Mouse (Mus musculus) MEL (cell line): ENCODE measurements around the gene Bmper. TPM values are rescaled to one million over a fixed set of nuclear protein-coding genes. Genes with fewer than 3 reads are reported as not detected.

Experiments
- DNase-seq: peaks from one replicate; pipeline ENCODE4 v3.0.0; 2011; ENCODE audit warnings: low read depth, low spot score
- H3K27ac ChIP-seq: 2 replicates; pipeline ENCODE4 v1.5.1; 2012; ENCODE audit warnings: low read depth, mild to moderate bottlenecking, control low read depth, low read length, moderate library complexity; ENCODE audit not compliant: control insufficient read depth
- H3K27me3 ChIP-seq, 2 experiments: fragments of 150-350 bp in 1 of 2; sonication (generic) in 1 of 2; 2 replicates each; pipeline ENCODE4 v1.6.1; 2012; ENCODE audit warnings: low read length in 2 of 2, mild to moderate bottlenecking in 2 of 2, improper control_type of control experiment in 1 of 2, moderate library complexity in 1 of 2; ENCODE audit not compliant: insufficient read depth in 2 of 2, control insufficient read depth in 1 of 2
- H3K36me3 ChIP-seq, 2 experiments: 2 replicates each; pipeline ENCODE4 v1.6.1; 2012 to 2014; ENCODE audit warnings: low read length in 2 of 2, improper control_type of control experiment in 1 of 2, inconsistent platforms in 1 of 2, mild to moderate bottlenecking in 1 of 2; ENCODE audit not compliant: insufficient read depth in 2 of 2, control insufficient read depth in 1 of 2
- H3K4me1 ChIP-seq, 2 experiments: fragments of 150-350 bp in 1 of 2; sonication (generic) in 1 of 2; 2 replicates each; pipeline ENCODE4 v1.6.1; 2012; ENCODE audit warnings: low read length in 2 of 2, improper control_type of control experiment in 1 of 2, mild to moderate bottlenecking in 1 of 2; ENCODE audit not compliant: insufficient read depth in 2 of 2, control insufficient read depth in 1 of 2
- H3K4me3 ChIP-seq, 2 experiments: fragments of 150-350 bp in 1 of 2; sonication (generic) in 1 of 2; 2 replicates each; pipeline ENCODE4 v1.5.1; 2012; ENCODE audit warnings: low read depth in 2 of 2, low read length in 2 of 2, mild to moderate bottlenecking in 2 of 2, moderate library complexity in 2 of 2, control low read depth in 1 of 2, improper control_type of control experiment in 1 of 2; ENCODE audit not compliant: control insufficient read depth in 1 of 2, insufficient read depth in 1 of 2
- H3K79me2 ChIP-seq: 2 replicates; pipeline ENCODE4 v1.6.1; 2012; ENCODE audit warnings: mild to moderate bottlenecking, low read length, moderate library complexity; ENCODE audit not compliant: control insufficient read depth, poor library complexity, insufficient read depth
- H3K9ac ChIP-seq: 2 replicates; pipeline ENCODE4 v1.6.1; 2012; ENCODE audit warnings: low read depth, mild to moderate bottlenecking, control low read depth, low read length, moderate library complexity; ENCODE audit not compliant: control insufficient read depth, poor library complexity, severe bottlenecking
- H3K9me3 ChIP-seq: fragments of 150-350 bp; sonication (generic); replicated peaks from 2 replicates; pipeline ENCODE4 v1.6.1; 2012; ENCODE audit warnings: mild to moderate bottlenecking, low read length, improper control_type of control experiment, moderate library complexity; ENCODE audit not compliant: insufficient read depth
- CHD2 ChIP-seq: IDR thresholded peaks from 2 replicates; pipeline ENCODE4 v1.6.1; 2011; ENCODE audit warnings: low read length, improper control_type of control experiment
- E2F4 ChIP-seq: IDR thresholded peaks from 2 replicates; pipeline ENCODE4 v1.6.1; 2011; ENCODE audit warnings: low read depth, low read length, improper control_type of control experiment, borderline replicate concordance
- ELF1 ChIP-seq: IDR thresholded peaks from 2 replicates; pipeline ENCODE4 v1.6.1; 2014; ENCODE audit warnings: low read depth, mild to moderate bottlenecking, inconsistent platforms, low read length, improper control_type of control experiment, moderate library complexity
- GABPA ChIP-seq: IDR thresholded peaks from 2 replicates; pipeline ENCODE4 v1.6.1; 2012; ENCODE audit warnings: low read depth, mild to moderate bottlenecking, inconsistent platforms, low read length, improper control_type of control experiment, moderate library complexity
- JUND ChIP-seq: IDR thresholded peaks from 2 replicates; pipeline ENCODE4 v1.6.1; 2011; ENCODE audit warnings: low read depth, mild to moderate bottlenecking, improper control_type of control experiment, low read length
- KAT2A ChIP-seq: conservative IDR thresholded peaks from 2 replicates; pipeline ENCODE4 v1.6.1; 2012; ENCODE audit warnings: low read depth, low read length, improper control_type of control experiment, inconsistent platforms
- MAFK ChIP-seq: IDR thresholded peaks from 2 replicates; pipeline ENCODE4 v1.6.1; 2011; ENCODE audit warnings: low read depth, mild to moderate bottlenecking, low read length, improper control_type of control experiment, borderline replicate concordance
- MAX ChIP-seq: IDR thresholded peaks from 2 replicates; pipeline ENCODE4 v1.6.1; 2011; ENCODE audit warnings: low read length, improper control_type of control experiment
- MXI1 ChIP-seq: IDR thresholded peaks from 2 replicates; pipeline ENCODE4 v1.6.1; 2011; ENCODE audit warnings: mild to moderate bottlenecking, low read depth, low read length, improper control_type of control experiment
- NRF1 ChIP-seq: IDR thresholded peaks from 2 replicates; pipeline ENCODE4 v1.6.1; 2014; ENCODE audit warnings: low read depth, mild to moderate bottlenecking, inconsistent platforms, low read length, improper control_type of control experiment, moderate library complexity; ENCODE audit not compliant: poor library complexity, insufficient read depth, severe bottlenecking
- POLR2AphosphoS2 ChIP-seq: IDR thresholded peaks from 2 replicates; pipeline ENCODE4 v1.6.1; 2011; ENCODE audit warnings: low read length, improper control_type of control experiment
- RAD21 ChIP-seq: IDR thresholded peaks from 2 replicates; pipeline ENCODE4 v1.6.1; 2011; ENCODE audit warnings: mild to moderate bottlenecking, low read depth, low read length, improper control_type of control experiment
- RCOR1 ChIP-seq: IDR thresholded peaks from 2 replicates; pipeline ENCODE4 v1.6.1; 2012; ENCODE audit warnings: low read depth, mild to moderate bottlenecking, inconsistent platforms, low read length, improper control_type of control experiment
- SIN3A ChIP-seq: IDR thresholded peaks from 2 replicates; pipeline ENCODE4 v1.6.1; 2012; ENCODE audit warnings: low read length, improper control_type of control experiment, inconsistent platforms
- TAL1 ChIP-seq: IDR thresholded peaks from 2 replicates; pipeline ENCODE4 v1.6.1; 2012; ENCODE audit warnings: mild to moderate bottlenecking, inconsistent platforms, low read length, moderate library complexity, mixed read lengths
- TBP ChIP-seq: IDR thresholded peaks from 2 replicates; pipeline ENCODE4 v1.8.0; 2011; ENCODE audit warnings: low read depth, low read length, improper control_type of control experiment
- TCF12 ChIP-seq: IDR thresholded peaks from 2 replicates; pipeline ENCODE4 v1.6.1; 2014; ENCODE audit warnings: low read depth, mild to moderate bottlenecking, inconsistent platforms, low read length, improper control_type of control experiment, moderate library complexity
- ZMIZ1 ChIP-seq: IDR thresholded peaks from 2 replicates; pipeline ENCODE4 v1.6.1; 2012; ENCODE audit warnings: low read depth, mild to moderate bottlenecking, inconsistent platforms, low read length, improper control_type of control experiment, moderate library complexity
- polyA plus RNA-seq, 2 experiments: library from polyadenylated mRNA; stranded (reverse) in 1 of 2; unstranded in 1 of 2; fragments of >175 nt in 1 of 2; fragments of >200 nt in 1 of 2; gene quantifications; 2 replicates each; pipeline versions ENCODE4 v1.2.1 to v1.2.4; 2012; ENCODE audit warnings: low replicate concordance in 2 of 2, low read depth in 1 of 2; ENCODE audit not compliant: insufficient read length in 2 of 2, insufficient read depth in 1 of 2, missing spikeins in 1 of 2
- total RNA-seq: library from RNA; depleted of rRNA; stranded (reverse); fragments of 300-350 nt; gene quantifications from 2 replicates; pipeline ENCODE4 v1.2.3, GENCODE M21; 2012

Bmper gene
- total and polyA plus RNA-seq, 3 experiments: not detected

DNA sequence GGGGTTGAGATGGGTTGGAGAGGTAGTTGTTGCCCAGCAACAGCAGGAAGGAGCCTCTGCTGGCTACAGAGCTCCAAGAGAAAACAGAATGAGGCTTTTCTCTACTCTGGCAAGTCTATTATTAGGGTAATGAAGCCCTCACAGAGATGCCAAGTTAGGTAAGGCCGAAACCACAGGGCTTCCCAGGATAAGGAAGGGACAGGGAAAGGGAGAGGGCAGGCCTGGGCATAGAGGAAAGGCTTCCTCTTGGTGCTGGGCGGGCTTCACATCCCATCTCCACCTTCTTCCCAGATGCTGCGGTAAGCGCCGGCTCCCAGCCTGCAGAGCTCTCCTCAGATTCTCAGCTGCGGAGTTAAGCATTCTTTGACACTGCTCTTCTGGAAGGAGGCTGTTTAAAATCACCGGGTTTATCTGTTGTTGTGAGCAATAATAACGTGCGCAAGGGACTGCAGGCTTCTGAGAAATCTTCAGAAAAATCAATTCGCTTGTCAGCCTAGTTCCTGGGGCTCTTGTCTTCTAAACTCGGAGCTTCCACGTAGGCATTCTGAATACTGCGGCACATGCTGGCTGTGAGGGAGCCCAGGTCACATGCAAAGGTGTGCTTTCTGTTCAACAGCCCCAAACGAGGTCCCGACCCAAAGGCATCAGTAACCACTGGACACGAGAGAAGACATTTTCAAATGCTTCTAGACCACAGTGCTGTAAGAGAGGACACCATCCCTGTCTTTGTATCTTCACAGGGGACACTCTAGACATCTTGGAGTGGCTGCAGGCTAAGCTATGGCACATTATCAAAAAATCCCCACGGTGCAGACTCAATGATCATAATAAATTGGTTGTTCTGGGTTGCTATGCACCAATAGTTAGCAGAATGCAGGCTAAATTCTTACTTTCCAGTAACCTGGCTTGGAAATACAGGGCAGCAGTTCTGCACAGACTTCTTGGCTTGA lies 18.3 kb upstream of the Bmper start:
- DNase-seq: no peak
- H3K4me1 ChIP-seq: no peaks in the 10 kb centered on the region
- H3K27me3 ChIP-seq: no peaks in the 10 kb centered on the region
- H3K9ac ChIP-seq: no peak overlapping the region
- no peaks in the 10 kb centered on the region for H3K79me2 ChIP-seq
- H3K27ac ChIP-seq: no peak overlapping the region
- H3K9me3 ChIP-seq: no peaks in the 10 kb centered on the region
- no peak for TF ChIP-seq MXI1
- TF ChIP-seq TCF12: no peak
- TF ChIP-seq JUND: no peak
- TF ChIP-seq NRF1: no peak
- no peak for TF ChIP-seq MAX
- no peak for TF ChIP-seq ELF1
- no peak for TF ChIP-seq KAT2A
- TF ChIP-seq TAL1: no peak
- TF ChIP-seq GABPA: no peak
- no peak for TF ChIP-seq TBP
- TF ChIP-seq E2F4: no peak
- TF ChIP-seq ZMIZ1: no peak
- no peak for TF ChIP-seq RAD21
- H3K4me3 ChIP-seq: no peak overlapping the region
- no peaks in the 10 kb centered on the region for H3K36me3 ChIP-seq

DNA sequence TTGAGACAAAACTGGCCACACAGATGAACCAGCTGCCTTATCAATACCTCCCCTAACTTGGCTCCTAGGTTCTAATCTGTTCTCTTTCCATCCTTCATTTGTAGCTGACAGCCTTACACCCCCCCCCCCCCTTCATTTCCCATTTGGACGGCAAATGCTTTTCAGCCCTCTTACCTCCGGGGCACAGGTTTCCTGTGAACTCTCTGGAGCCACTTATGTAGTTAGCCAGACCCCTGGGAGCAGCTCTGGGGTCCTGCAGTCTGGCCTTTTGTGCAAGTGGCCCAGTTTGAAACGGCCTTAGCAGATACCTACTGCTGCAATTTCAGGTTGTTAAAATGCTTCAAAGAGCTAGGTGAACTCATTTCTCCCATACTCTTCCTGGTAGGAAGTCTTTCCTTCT lies 17.6 kb upstream of the Bmper start:
- no peaks in the 10 kb centered on the region for H3K4me1 ChIP-seq
- TF ChIP-seq POLR2AphosphoS2: no peak
- TF ChIP-seq SIN3A: no peak
- TF ChIP-seq RCOR1: no peak
- TF ChIP-seq MAFK: no peak
- no peak for TF ChIP-seq CHD2
- TF ChIP-seq MAX: no peak
- no peak for TF ChIP-seq TAL1

More for the DNA sequence above, 17.6 kb upstream of the Bmper start:
- H3K9me3 ChIP-seq: no peaks in the 10 kb centered on the region
- no peak for DNase-seq
- no peak overlapping the region for H3K4me3 ChIP-seq
- H3K27me3 ChIP-seq: no peaks in the 10 kb centered on the region
- no peaks in the 10 kb centered on the region for H3K79me2 ChIP-seq
- no peak overlapping the region for H3K27ac ChIP-seq
- H3K9ac ChIP-seq: no peak overlapping the region
- no peaks in the 10 kb centered on the region for H3K36me3 ChIP-seq
